Mouse (Mus musculus): ENCODE measurements around the gene Pxk. TPM values are rescaled to one million over a fixed set of nuclear protein-coding genes. Genes with fewer than 3 reads are reported as not detected.

Pxk gene
- polyA plus RNA-seq, 1 experiment = 10.5 TPM

GRCm38 (mm10) chr14:8190556-8190955 lies 92.5 kb downstream of the Pxk start:
- Histone ChIP-seq H3K79me2 (ENCODE audit: control insufficient read depth, insufficient read depth) (no peaks in the 10 kb centered on the region), H3K4me2 (ENCODE audit: low read depth) (no peak overlapping the region), H3ac (ENCODE audit: control insufficient read depth, insufficient read length) (no peak overlapping the region), H3K4me3 (no peak overlapping the region), H3K36me3 (ENCODE audit: control insufficient read depth, insufficient read depth) (no peaks in the 10 kb centered on the region), H3K27me3 (ENCODE audit: control insufficient read depth, insufficient read depth, insufficient read length) (peaks cover 5% of the 10 kb centered on the region)
- TF ChIP-seq REST (IDR thresholded peaks at IDR 0.05; ENCODE audit: insufficient read depth, insufficient read length) = no peak
- no peak for TF ChIP-seq E2F4 (IDR thresholded peaks at IDR 0.05; ENCODE audit: insufficient read depth)
- no peak for TF ChIP-seq MAX (IDR thresholded peaks at IDR 0.05; ENCODE audit: low read depth)

- H3K4me3 ChIP-seq = no peak overlapping the region
- TF ChIP-seq CEBPB (IDR thresholded peaks at IDR 0.05; ENCODE audit: insufficient read depth, poor library complexity, severe bottlenecking) (no peak), USF1 (IDR thresholded peaks at IDR 0.05; ENCODE audit: low read depth) (no peak), MYOG (IDR thresholded peaks at IDR 0.05; ENCODE audit: control insufficient read depth in 1 of 3, insufficient read depth in 1 of 3, insufficient read length in 2 of 3, low read depth in 2 of 3) (no peak), MYOD1 (IDR thresholded peaks at IDR 0.05; ENCODE audit: control insufficient read depth in 1 of 3, insufficient read length in 2 of 3, low read depth in 2 of 3) (no peak), TCF3 (IDR thresholded peaks at IDR 0.05; ENCODE audit: insufficient read length, low read depth) (no peak), TCF12 (IDR thresholded peaks at IDR 0.05; ENCODE audit: insufficient read depth, poor library complexity, severe bottlenecking) (no peak)
- H3ac ChIP-seq (ENCODE audit: control insufficient read depth, insufficient read length) = no peak overlapping the region
- H3K27me3 ChIP-seq (ENCODE audit: control insufficient read depth, insufficient read depth, insufficient read length) = peaks cover 5% of the 10 kb centered on the region
- H3K36me3 ChIP-seq (ENCODE audit: control insufficient read depth, insufficient read depth) = no peaks in the 10 kb centered on the region
- no peak overlapping the region for H3K4me2 ChIP-seq (ENCODE audit: low read depth)
- no peaks in the 10 kb centered on the region for H3K79me2 ChIP-seq (ENCODE audit: control insufficient read depth, insufficient read depth)
These were observed 93.4 kb downstream of the Pxk start for GRCm38 (mm10) chr14:8191331-8191965.

- Histone ChIP-seq H3ac (ENCODE audit: control insufficient read depth, insufficient read length) (no peak overlapping the region), H3K4me3 (no peak overlapping the region), H3K79me2 (ENCODE audit: control insufficient read depth, insufficient read depth) (no peaks in the 10 kb centered on the region), H3K4me2 (ENCODE audit: low read depth) (no peak overlapping the region), H3K36me3 (ENCODE audit: control insufficient read depth, insufficient read depth) (no peaks in the 10 kb centered on the region), H3K27me3 (ENCODE audit: control insufficient read depth, insufficient read depth, insufficient read length) (peaks cover 5% of the 10 kb centered on the region)
- TF ChIP-seq E2F4 (IDR thresholded peaks at IDR 0.05; ENCODE audit: insufficient read depth) (no peak), USF1 (IDR thresholded peaks at IDR 0.05; ENCODE audit: low read depth) (no peak), MAX (IDR thresholded peaks at IDR 0.05; ENCODE audit: low read depth) (no peak), MYOG (IDR thresholded peaks at IDR 0.05; ENCODE audit: control insufficient read depth in 1 of 3, insufficient read depth in 1 of 3, insufficient read length in 2 of 3, low read depth in 2 of 3) (no peak), MYOD1 (IDR thresholded peaks at IDR 0.05; ENCODE audit: control insufficient read depth in 1 of 3, insufficient read length in 2 of 3, low read depth in 2 of 3) (no peak)
These were observed 94.7 kb downstream of the Pxk start for GRCm38 (mm10) chr14:8192727-8193126.

DNA sequence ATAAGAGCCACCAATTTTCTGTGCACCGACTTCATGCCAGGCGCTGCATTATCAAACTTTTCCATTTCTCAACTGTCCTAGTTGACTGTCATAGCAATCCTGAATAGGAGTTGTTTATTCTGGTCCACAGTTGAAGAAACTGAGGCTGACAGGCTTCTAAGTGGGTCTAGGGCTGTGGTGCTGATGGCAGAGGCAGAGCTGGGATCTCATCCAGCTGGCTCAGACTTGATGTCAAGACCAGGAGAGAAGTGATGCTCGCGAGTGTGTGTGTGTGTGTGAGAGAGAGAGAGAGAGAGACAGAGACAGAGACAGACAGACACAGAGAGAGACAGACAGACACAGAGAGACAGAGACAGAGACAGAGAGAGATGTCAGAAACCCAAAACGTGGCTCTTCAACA lies 102.8 kb downstream of the Pxk start:
- TF ChIP-seq MYOG (IDR thresholded peaks at IDR 0.05; ENCODE audit: control insufficient read depth in 1 of 3, insufficient read depth in 1 of 3, insufficient read length in 2 of 3, low read depth in 2 of 3) (no peak), POLR2A (IDR thresholded peaks at IDR 0.05; ENCODE audit: insufficient read length, low read depth) (no peak), MYOD1 (IDR thresholded peaks at IDR 0.05; ENCODE audit: control insufficient read depth in 1 of 3, insufficient read length in 2 of 3, low read depth in 2 of 3) (no peak), USF1 (IDR thresholded peaks at IDR 0.05; ENCODE audit: low read depth) (no peak), CEBPB (IDR thresholded peaks at IDR 0.05; ENCODE audit: insufficient read depth, poor library complexity, severe bottlenecking) (no peak), POLR2AphosphoS2 (IDR thresholded peaks at IDR 0.05; ENCODE audit: insufficient read length, low read depth) (no peak), TCF3 (IDR thresholded peaks at IDR 0.05; ENCODE audit: insufficient read length, low read depth) (no peak), E2F4 (IDR thresholded peaks at IDR 0.05; ENCODE audit: insufficient read depth) (no peak), TCF12 (IDR thresholded peaks at IDR 0.05; ENCODE audit: insufficient read depth, poor library complexity, severe bottlenecking) (no peak), SRF (IDR thresholded peaks at IDR 0.05; ENCODE audit: control insufficient read depth, insufficient read length, low read depth) (no peak), MAX (IDR thresholded peaks at IDR 0.05; ENCODE audit: low read depth) (no peak), REST (IDR thresholded peaks at IDR 0.05; ENCODE audit: insufficient read depth, insufficient read length) (no peak)
- H3K4me3 ChIP-seq = no peak overlapping the region
- no peak overlapping the region for H3ac ChIP-seq (ENCODE audit: control insufficient read depth, insufficient read length)
- no peak overlapping the region for H3K4me2 ChIP-seq (ENCODE audit: low read depth)
- H3K36me3 ChIP-seq (ENCODE audit: control insufficient read depth, insufficient read depth) = no peaks in the 10 kb centered on the region
- H3K27me3 ChIP-seq (ENCODE audit: control insufficient read depth, insufficient read depth, insufficient read length) = no peaks in the 10 kb centered on the region
- no peaks in the 10 kb centered on the region for H3K79me2 ChIP-seq (ENCODE audit: control insufficient read depth, insufficient read depth)

- no peaks in the 10 kb centered on the region for H3K79me2 ChIP-seq (ENCODE audit: control insufficient read depth, insufficient read depth)
- no peaks in the 10 kb centered on the region for H3K36me3 ChIP-seq (ENCODE audit: control insufficient read depth, insufficient read depth)
- TF ChIP-seq MYOD1 (IDR thresholded peaks at IDR 0.05; ENCODE audit: control insufficient read depth in 1 of 3, insufficient read length in 2 of 3, low read depth in 2 of 3) = no peak
- TF ChIP-seq SRF (IDR thresholded peaks at IDR 0.05; ENCODE audit: control insufficient read depth, insufficient read length, low read depth) = no peak
- no peak for TF ChIP-seq REST (IDR thresholded peaks at IDR 0.05; ENCODE audit: insufficient read depth, insufficient read length)
- no peak for TF ChIP-seq CEBPB (IDR thresholded peaks at IDR 0.05; ENCODE audit: insufficient read depth, poor library complexity, severe bottlenecking)
- TF ChIP-seq E2F4 (IDR thresholded peaks at IDR 0.05; ENCODE audit: insufficient read depth) = no peak
- no peak for TF ChIP-seq POLR2A (IDR thresholded peaks at IDR 0.05; ENCODE audit: insufficient read length, low read depth)
- no peak for TF ChIP-seq POLR2AphosphoS2 (IDR thresholded peaks at IDR 0.05; ENCODE audit: insufficient read length, low read depth)
- H3K4me3 ChIP-seq = no peak overlapping the region
- no peak overlapping the region for H3K4me2 ChIP-seq (ENCODE audit: low read depth)
- no peaks in the 10 kb centered on the region for H3K27me3 ChIP-seq (ENCODE audit: control insufficient read depth, insufficient read depth, insufficient read length)
- H3ac ChIP-seq (ENCODE audit: control insufficient read depth, insufficient read length) = no peak overlapping the region
These were observed 103.7 kb downstream of the Pxk start for GRCm38 (mm10) chr14:8201715-8202114.
